Mouse (Mus musculus) CH12.LX (cell line): ENCODE measurements around the gene Txn1. TPM values are rescaled to one million over a fixed set of nuclear protein-coding genes. Genes with fewer than 3 reads are reported as not detected.

Experiments used
- DNase-seq: peaks from one replicate; pipeline ENCODE4 v3.0.0-alpha.2; 2013; ENCODE audit errors: extremely low read depth
- H3K27ac ChIP-seq: 2 replicates; pipeline ENCODE4 v1.5.1; 2012; ENCODE audit warnings: low read depth, mild to moderate bottlenecking, control low read depth, moderate library complexity; ENCODE audit not compliant: insufficient read depth
- H3K27me3 ChIP-seq: replicated peaks from 2 replicates; pipeline ENCODE3; 2012; ENCODE audit warnings: inconsistent platforms
- H3K36me3 ChIP-seq, 2 experiments: replicated peaks in 1 of 2; 2 replicates each; pipeline versions ENCODE3 to v1.6.1; 2012; ENCODE audit warnings: inconsistent platforms in 1 of 2, low read length in 1 of 2, mild to moderate bottlenecking in 1 of 2, mixed read lengths in 1 of 2, moderate library complexity in 1 of 2; ENCODE audit not compliant: control insufficient read depth in 1 of 2, insufficient read depth in 1 of 2
- H3K4me1 ChIP-seq, 2 experiments: 2 replicates each; pipeline ENCODE4 v1.6.1; 2012; ENCODE audit warnings: inconsistent platforms in 1 of 2, moderate library complexity in 1 of 2; ENCODE audit not compliant: insufficient read depth in 2 of 2, control insufficient read depth in 1 of 2
- H3K4me2 ChIP-seq: 2 replicates; pipeline ENCODE4 v1.6.1; 2012; ENCODE audit warnings: low read depth, mild to moderate bottlenecking, control low read depth; ENCODE audit not compliant: poor library complexity, insufficient read depth, severe bottlenecking
- H3K4me3 ChIP-seq, 3 experiments: fragments of 150-350 bp in 1 of 3; sonication (generic) in 1 of 3; replicated peaks in 1 of 3; 2 replicates each; pipeline versions ENCODE3 to v1.5.1; 2011 to 2012; ENCODE audit warnings: low read depth in 2 of 3, low read length in 2 of 3, mild to moderate bottlenecking in 2 of 3, moderate library complexity in 2 of 3, control low read depth in 1 of 3, improper control_type of control experiment in 1 of 3, inconsistent platforms in 1 of 3, mixed read lengths in 1 of 3; ENCODE audit not compliant: poor library complexity in 1 of 3
- H3K79me2 ChIP-seq: replicated peaks from 2 replicates; pipeline ENCODE4 v1.6.1; 2012; ENCODE audit warnings: mild to moderate bottlenecking, moderate library complexity; ENCODE audit not compliant: control insufficient read depth, poor library complexity, insufficient read depth, severe bottlenecking; ENCODE audit errors: extremely low read depth
- H3K9ac ChIP-seq: 2 replicates; pipeline ENCODE4 v1.6.1; 2012; ENCODE audit warnings: low read depth, mild to moderate bottlenecking, control low read depth, moderate library complexity; ENCODE audit not compliant: insufficient read depth
- H3K9me3 ChIP-seq: replicated peaks from 2 replicates; pipeline ENCODE3; 2012; ENCODE audit warnings: low read length, inconsistent platforms, mixed read lengths
- CTCF ChIP-seq, 2 experiments: IDR thresholded peaks in 1 of 2; conservative IDR thresholded peaks in 1 of 2; 2 replicates each; pipeline ENCODE4 v1.5.1; 2011 to 2012; ENCODE audit warnings: low read depth in 2 of 2, low read length in 2 of 2, improper control_type of control experiment in 1 of 2, inconsistent platforms in 1 of 2, mild to moderate bottlenecking in 1 of 2, moderate library complexity in 1 of 2
- E2F4 ChIP-seq: IDR thresholded peaks from 2 replicates; pipeline ENCODE4 v1.6.1; 2011; ENCODE audit warnings: low read depth, low read length, improper control_type of control experiment; ENCODE audit not compliant: insufficient replicate concordance
- ETS1 ChIP-seq: conservative IDR thresholded peaks from 2 replicates; pipeline ENCODE4 v1.6.1; 2012; ENCODE audit warnings: low read depth, mild to moderate bottlenecking, inconsistent platforms, low read length, improper control_type of control experiment, moderate library complexity
- GABPA ChIP-seq: IDR thresholded peaks from 2 replicates; pipeline ENCODE4 v1.6.1; 2012; ENCODE audit warnings: low read depth, low read length, improper control_type of control experiment, inconsistent platforms; ENCODE audit not compliant: insufficient replicate concordance
- IRF4 ChIP-seq: IDR thresholded peaks from 2 replicates; pipeline ENCODE4 v1.6.1; 2014; ENCODE audit warnings: low read depth, mild to moderate bottlenecking, inconsistent platforms, low read length, improper control_type of control experiment
- JUN ChIP-seq: IDR thresholded peaks from 2 replicates; pipeline ENCODE4 v1.6.1; 2011; ENCODE audit warnings: low read depth, mild to moderate bottlenecking, low read length, improper control_type of control experiment, moderate library complexity; ENCODE audit not compliant: insufficient read depth
- JUND ChIP-seq: conservative IDR thresholded peaks from 2 replicates; pipeline ENCODE4 v1.6.1; 2011; ENCODE audit warnings: low read depth, low read length, improper control_type of control experiment
- KAT2A ChIP-seq: IDR thresholded peaks from 2 replicates; pipeline ENCODE4 v1.6.1; 2012; ENCODE audit warnings: low read length, improper control_type of control experiment, inconsistent platforms; ENCODE audit not compliant: insufficient replicate concordance
- MAFK ChIP-seq: IDR thresholded peaks from 2 replicates; pipeline ENCODE4 v1.6.1; 2011; ENCODE audit warnings: low read length, improper control_type of control experiment; ENCODE audit not compliant: insufficient replicate concordance
- MAX ChIP-seq: IDR thresholded peaks from 2 replicates; pipeline ENCODE4 v1.6.1; 2011; ENCODE audit warnings: low read length, improper control_type of control experiment
- MAZ ChIP-seq: IDR thresholded peaks from 2 replicates; pipeline ENCODE4 v1.6.1; 2012; ENCODE audit warnings: low read depth, mild to moderate bottlenecking, inconsistent platforms, low read length, improper control_type of control experiment, moderate library complexity
- MXI1 ChIP-seq: IDR thresholded peaks from 2 replicates; pipeline ENCODE4 v1.6.1; 2011; ENCODE audit warnings: mild to moderate bottlenecking, low read depth, low read length, improper control_type of control experiment
- NELFE ChIP-seq: IDR thresholded peaks from 2 replicates; pipeline ENCODE4 v1.6.1; 2011; ENCODE audit warnings: low read depth, low read length, improper control_type of control experiment
- NRF1 ChIP-seq: IDR thresholded peaks from 2 replicates; pipeline ENCODE4 v1.6.1; 2014; ENCODE audit warnings: low read depth, mild to moderate bottlenecking, inconsistent platforms, low read length, improper control_type of control experiment, moderate library complexity
- POLR2A ChIP-seq: IDR thresholded peaks from 2 replicates; pipeline ENCODE4 v1.6.1; 2011; ENCODE audit warnings: low read depth, mild to moderate bottlenecking, improper control_type of control experiment, low read length
- POLR2AphosphoS2 ChIP-seq: IDR thresholded peaks from 2 replicates; pipeline ENCODE4 v1.6.1; 2011; ENCODE audit warnings: low read depth, low read length, improper control_type of control experiment
- RAD21 ChIP-seq: IDR thresholded peaks from 2 replicates; pipeline ENCODE4 v1.6.1; 2011; ENCODE audit warnings: low read depth, mild to moderate bottlenecking, low read length, improper control_type of control experiment, moderate library complexity
- RCOR1 ChIP-seq: conservative IDR thresholded peaks from 2 replicates; pipeline ENCODE4 v1.6.1; 2012; ENCODE audit warnings: low read depth, mild to moderate bottlenecking, inconsistent platforms, low read length, improper control_type of control experiment
- SIN3A ChIP-seq: IDR thresholded peaks from 2 replicates; pipeline ENCODE4 v1.6.1; 2012; ENCODE audit warnings: low read length, improper control_type of control experiment, inconsistent platforms
- SMC3 ChIP-seq: IDR thresholded peaks from 2 replicates; pipeline ENCODE4 v1.6.1; 2011; ENCODE audit warnings: low read depth, low read length, improper control_type of control experiment
- TBP ChIP-seq: conservative IDR thresholded peaks from 2 replicates; pipeline ENCODE4 v1.6.1; 2011; ENCODE audit warnings: low read depth, low read length, improper control_type of control experiment
- TCF12 ChIP-seq: IDR thresholded peaks from 2 replicates; pipeline ENCODE4 v1.6.1; 2014; ENCODE audit warnings: low read depth, mild to moderate bottlenecking, inconsistent platforms, low read length, improper control_type of control experiment
- UBTF ChIP-seq: IDR thresholded peaks from 2 replicates; pipeline ENCODE4 v1.6.1; 2012; ENCODE audit warnings: low read depth, mild to moderate bottlenecking, inconsistent platforms, low read length, improper control_type of control experiment, moderate library complexity
- USF1 ChIP-seq: IDR thresholded peaks from 2 replicates; pipeline ENCODE4 v1.6.1; 2014; ENCODE audit warnings: low read depth, mild to moderate bottlenecking, inconsistent platforms, low read length, improper control_type of control experiment
- ZKSCAN1 ChIP-seq: IDR thresholded peaks from 2 replicates; pipeline ENCODE4 v1.6.1; 2012; ENCODE audit warnings: low read depth, inconsistent platforms, low read length, improper control_type of control experiment, borderline replicate concordance
- dilution Hi-C: fragments of 300-500 bp; cut with MboI; formaldehyde crosslinking; loops from 2 replicates; pipeline ENCODE4 v1.14.3; 2020; ENCODE audit warnings: low sequenced_read_pairs; ENCODE audit not compliant: extremely low pct_unique_long_range_greater_than_20kb, extremely low pct_ligation_motif_present
- in situ Hi-C: fragments of 300-500 bp; cut with MboI; formaldehyde crosslinking; loops from 3 replicates; pipeline ENCODE4 v1.14.3; 2019; ENCODE audit warnings: low sequenced_read_pairs, low pct_ligation_motif_present, low pct_unique_long_range_greater_than_20kb, mixed read lengths
- polyA plus RNA-seq: library from polyadenylated mRNA; unstranded; fragments of >175 nt; gene quantifications from 2 replicates; pipeline ENCODE4 v1.2.1, GENCODE M21; 2012; ENCODE audit warnings: low read depth; ENCODE audit not compliant: insufficient read length
- total RNA-seq, 2 experiments: library from RNA; depleted of rRNA; stranded (reverse); fragments of 300-350 nt in 1 of 2; fragments of >200 nt in 1 of 2; gene quantifications; 2 replicates each; pipeline ENCODE4 v1.2.3; 2012 to 2014

The Txn1 gene
- total and polyA plus RNA-seq, 3 experiments = 438 to 809 (median 472) TPM

DNA sequence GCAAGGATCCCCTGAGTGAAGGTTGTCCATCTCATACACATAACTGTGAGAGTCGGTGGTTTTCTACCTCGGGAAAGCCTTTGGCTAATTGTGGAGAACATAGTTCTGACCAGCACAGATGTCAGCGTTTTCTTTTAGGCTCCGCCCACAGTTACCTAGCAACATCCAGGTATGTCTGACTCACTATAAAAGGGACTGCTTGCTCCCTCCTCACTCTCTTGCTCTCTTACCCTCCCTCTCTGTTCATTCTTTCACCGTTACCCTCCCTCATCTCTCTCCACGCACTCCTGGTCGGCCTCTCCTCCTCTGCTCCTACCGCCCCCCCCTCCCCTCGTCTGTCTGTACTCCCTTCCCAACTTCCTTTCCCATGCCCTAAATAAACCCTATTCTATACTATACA lies 51.6 kb downstream of the Txn1 start:
- Histone ChIP-seq H3K9ac (no peak overlapping the region), H3K27me3 (peaks cover 2% of the 10 kb centered on the region), H3K79me2 (no peaks in the 10 kb centered on the region), H3K9me3 (no peaks in the 10 kb centered on the region), H3K4me2 (0 out of 2 replicates have a peak overlapping the region, but pooled peaks have one; percentile 7), H3K4me1 (peaks cover 0 to 6% of the 10 kb centered on the region in 2 experiments; a peak in 2 of 4 replicates), H3K27ac (no peak overlapping the region), H3K36me3 (no peaks in the 10 kb centered on the region), H3K4me3 (no peak overlapping the region)
- in situ Hi-C loops (loop anchor here (10.0 kb wide), 1 partner anchor 170 kb away; no protein-coding TSS in a partner anchor), dilution Hi-C loops (no loop called here)
- no peak for DNase-seq
- TF ChIP-seq RAD21 (no peak), CTCF (conservative IDR thresholded peaks at IDR 0.05 in 1 of 2, IDR thresholded peaks at IDR 0.05 in 1 of 2; ENCODE audit: low read depth in 2 of 2, low read length in 2 of 2) (no peak)

DNA sequence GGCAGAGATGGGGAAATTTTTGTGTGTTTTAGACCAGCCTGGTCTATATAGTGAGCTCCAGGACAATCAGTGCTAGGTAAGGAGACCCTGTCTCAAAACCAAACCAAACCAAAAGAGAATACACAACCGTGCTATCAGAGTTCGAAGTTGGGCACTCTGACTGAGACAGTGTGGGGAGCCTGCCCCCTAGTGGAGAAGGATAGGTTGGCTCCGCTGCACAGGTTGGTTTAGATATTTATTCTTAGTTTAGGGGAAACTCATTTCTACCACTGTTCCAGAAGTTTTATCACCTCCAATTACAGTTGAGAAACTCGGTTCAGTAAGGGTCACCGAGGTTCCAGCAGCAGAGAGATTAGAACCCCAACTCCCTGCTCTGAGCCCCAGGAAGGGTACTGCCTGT lies 52.0 kb downstream of the Txn1 start:
- Histone ChIP-seq H3K4me1 (peaks cover 0 to 6% of the 10 kb centered on the region in 2 experiments; a peak in 2 of 4 replicates), H3K27ac (no peak overlapping the region), H3K79me2 (no peaks in the 10 kb centered on the region), H3K9ac (no peak overlapping the region), H3K27me3 (peaks cover 2% of the 10 kb centered on the region), H3K9me3 (no peaks in the 10 kb centered on the region), H3K4me2 (peak overlapping the region; percentile 74; the same call in 1 of the 2 replicates), H3K4me3 (no peak overlapping the region), H3K36me3 (no peaks in the 10 kb centered on the region)
- TF ChIP-seq E2F4 (no peak), KAT2A (no peak), TCF12 (no peak), RAD21 (peak; percentile 80), IRF4 (no peak), MAFK (no peak), TBP (no peak), POLR2AphosphoS2 (no peak), USF1 (no peak), GABPA (no peak), MAX (no peak), UBTF (no peak), POLR2A (no peak), ETS1 (no peak), JUN (no peak), NELFE (no peak), ZKSCAN1 (no peak), RCOR1 (no peak), SIN3A (no peak), MAZ (no peak), CTCF (conservative IDR thresholded peaks at IDR 0.05 in 1 of 2, IDR thresholded peaks at IDR 0.05 in 1 of 2; ENCODE audit: low read depth in 2 of 2, low read length in 2 of 2) (peak; percentile 70 to 86), SMC3 (peak; percentile 64), MXI1 (no peak), NRF1 (no peak), JUND (no peak)
- in situ Hi-C loops = loop anchor here (10.0 kb wide), 1 partner anchor 171 kb away; no protein-coding TSS in a partner anchor
- dilution Hi-C loops = no loop called here
- peak; percentile 63 for DNase-seq
